Mouse (Mus musculus) hindbrain, embryonic 10.5 days (tissue): Measurements from ENCODE around the gene Prx. TPM values are rescaled to one million over a fixed set of nuclear protein-coding genes. Genes with fewer than 3 reads are reported as not detected.
"Not testable (repeated sequence)": the region's sequence is repeated elsewhere in the genome, so short reads cannot be mapped to it uniquely, and the experiment has no call there.

Experiments used
- DNase-seq: peaks from one replicate; pipeline ENCODE4 v3.0.0-alpha.2; 2017; ENCODE audit warnings: low spot score
- H3K27ac ChIP-seq: fragments of 300-500 bp; sonication (generic); 2 replicates; pipeline ENCODE4 v1.5.1; 2016; ENCODE audit warnings: mild to moderate bottlenecking, moderate library complexity
- H3K27me3 ChIP-seq: fragments of 300-500 bp; sonication (generic); 2 replicates; pipeline ENCODE4 v1.6.1; 2016; ENCODE audit warnings: mild to moderate bottlenecking; ENCODE audit not compliant: poor library complexity, insufficient read depth, severe bottlenecking
- H3K36me3 ChIP-seq: fragments of 300-500 bp; sonication (generic); 2 replicates; pipeline ENCODE4 v1.6.1; 2016; ENCODE audit warnings: mild to moderate bottlenecking, moderate library complexity
- H3K4me1 ChIP-seq: fragments of 300-500 bp; sonication (generic); replicated peaks from 2 replicates; pipeline ENCODE4 v1.6.1; 2016; ENCODE audit warnings: mild to moderate bottlenecking
- H3K4me3 ChIP-seq: fragments of 300-500 bp; sonication (generic); 2 replicates; pipeline ENCODE4 v1.5.1; 2016; ENCODE audit warnings: mild to moderate bottlenecking, moderate library complexity
- H3K9me3 ChIP-seq: fragments of 300-500 bp; sonication (generic); 2 replicates; pipeline ENCODE4 v1.6.1; 2016; ENCODE audit warnings: mild to moderate bottlenecking, moderate library complexity
- WGBS: fragments of 180-500 bp; shearing (Covaris S2); methylation state at CpG from one replicate; pipeline ENCODE4 v1.1.7; 2016; 5-methylcytosine and 5-hydroxymethylcytosine counted together
- polyA plus RNA-seq: library from polyadenylated mRNA; unstranded; fragments of >200 nt; fragmentation: Nextera tagmentation; extraction: Ambion mirVana; gene quantifications from 2 replicates; pipeline ENCODE4 v1.2.1, GENCODE M21; 2016

Prx gene
- polyA plus RNA-seq, 1 experiment from 2014 or later, result 3.4 TPM

DNA sequence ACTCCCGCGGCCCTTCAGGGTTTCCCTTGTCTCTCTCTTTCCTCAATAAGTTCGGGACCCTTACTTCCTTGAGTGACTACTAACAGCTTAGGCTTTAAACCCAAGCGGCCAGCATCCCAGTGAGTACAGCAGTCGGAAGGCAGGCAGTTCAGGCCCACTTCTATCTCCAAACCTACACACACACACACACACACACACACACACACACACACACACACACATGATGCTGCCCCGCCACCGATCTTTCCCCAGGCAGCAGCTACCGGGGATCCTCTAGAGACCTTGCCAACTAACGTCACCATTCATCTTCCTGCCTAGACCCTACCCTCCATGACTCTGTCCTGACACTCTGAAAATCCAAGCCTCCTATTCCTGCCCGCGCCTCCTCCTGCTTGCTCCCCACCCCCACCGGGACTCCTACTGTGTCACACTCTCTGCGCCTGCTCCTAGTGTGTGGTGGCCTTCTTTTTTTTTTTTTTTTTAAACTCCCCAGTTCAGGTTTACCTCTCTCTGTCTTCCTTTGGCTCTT lies 11.3 kb upstream of the Prx start:
- peak overlapping the region; percentile 62 for H3K4me3 ChIP-seq
- peaks cover 8% of the 10 kb centered on the region for H3K36me3 ChIP-seq
- H3K27ac ChIP-seq, result peak overlapping the region; percentile 96
- WGBS, result 1% methylated on average over 13 of the region's 13 CpGs
- H3K9me3 ChIP-seq, result no peaks in the 10 kb centered on the region
- H3K4me1 ChIP-seq, result peaks cover 45% of the 10 kb centered on the region
- peaks cover 24% of the 10 kb centered on the region for H3K27me3 ChIP-seq
- no peak for DNase-seq

GRCm38 (mm10) chr7:27489270-27489869 lies 9.8 kb upstream of the Prx start:
- Histone ChIP-seq H3K27ac (peak overlapping the region; percentile 93; the same call in 1 of the 2 replicates), H3K27me3 (peaks cover 24% of the 10 kb centered on the region), H3K4me3 (0 out of 2 replicates have a peak overlapping the region, but pooled peaks have one; percentile 57), H3K9me3 (no peaks in the 10 kb centered on the region), H3K4me1 (peaks cover 45% of the 10 kb centered on the region), H3K36me3 (peaks cover 8% of the 10 kb centered on the region)
- DNase-seq, result no peak
- WGBS, result 88% methylated on average over 25 of the region's 25 CpGs

DNA sequence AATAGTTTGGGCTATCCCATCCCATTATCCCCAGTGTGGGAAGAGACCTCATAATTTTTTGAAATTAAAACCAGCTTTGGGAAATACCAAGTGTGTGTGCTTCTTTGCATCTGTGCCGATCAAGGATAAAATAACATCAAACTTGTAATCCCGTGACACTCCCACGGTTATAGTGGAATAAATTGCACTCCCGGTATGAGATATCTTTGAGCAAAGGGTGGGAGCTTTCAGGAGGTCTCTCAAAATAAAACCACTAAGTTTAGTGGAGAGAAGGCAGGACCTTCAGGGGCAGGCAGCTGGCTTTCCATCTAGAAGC lies 8.9 kb upstream of the Prx start:
- H3K9me3 ChIP-seq, result no peaks in the 10 kb centered on the region
- 47% methylated on average over 4 of the region's 4 CpGs for WGBS
- H3K27ac ChIP-seq, result peak overlapping the region; percentile 93
- DNase-seq, result no peak
- peaks cover 8% of the 10 kb centered on the region for H3K36me3 ChIP-seq
- H3K27me3 ChIP-seq, result peaks cover 23% of the 10 kb centered on the region
- H3K4me1 ChIP-seq, result peaks cover 45% of the 10 kb centered on the region
- H3K4me3 ChIP-seq, result peak overlapping the region; percentile 57

DNA sequence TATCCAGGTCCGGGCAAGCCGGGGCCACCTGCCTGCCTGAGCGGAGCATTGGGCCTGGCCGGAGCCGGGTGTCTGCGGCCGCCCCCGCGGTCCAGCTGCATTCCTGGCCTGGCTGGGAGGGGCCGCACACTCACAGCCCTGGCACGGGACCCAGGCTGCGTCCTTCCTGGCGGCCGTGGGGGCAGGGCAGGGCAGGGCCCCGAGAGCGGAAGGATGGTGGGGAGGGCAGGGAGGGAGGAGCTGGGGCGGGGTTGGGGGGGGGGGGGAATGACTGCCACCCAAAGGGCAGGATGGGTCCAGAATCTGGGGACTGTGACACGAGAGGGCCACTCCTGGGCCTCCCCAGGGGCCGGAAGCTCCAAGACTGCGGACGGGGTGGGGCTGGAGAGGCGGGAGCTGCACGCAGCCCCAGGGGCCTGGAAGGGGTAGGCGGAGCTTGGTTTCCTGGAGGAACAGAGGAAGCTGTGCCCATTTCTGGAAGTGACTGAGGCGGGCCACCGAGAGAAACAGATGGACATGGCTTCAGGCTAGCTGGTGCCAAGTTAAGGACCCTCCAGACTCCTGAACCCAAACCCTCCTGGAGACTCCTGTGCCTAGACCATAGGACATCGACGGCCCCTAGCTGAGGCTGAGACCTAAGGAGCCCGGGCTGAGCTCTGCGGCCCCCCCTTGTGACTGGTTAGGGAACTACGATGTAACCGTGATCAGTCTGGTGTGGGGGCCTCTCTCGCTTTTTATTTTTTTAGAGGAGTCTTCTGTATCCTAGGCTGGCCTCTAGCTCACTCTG lies 8.4 kb upstream of the Prx start:
- H3K4me1 ChIP-seq, result peaks cover 45% of the 10 kb centered on the region
- DNase-seq, result peak; percentile 84
- peaks cover 18% of the 10 kb centered on the region for H3K27me3 ChIP-seq
- no peaks in the 10 kb centered on the region for H3K9me3 ChIP-seq
- H3K4me3 ChIP-seq, result peak overlapping the region; percentile 57
- under 1% methylated on average over 33 of the region's 33 CpGs for WGBS
- H3K36me3 ChIP-seq, result peaks cover 8% of the 10 kb centered on the region
- H3K27ac ChIP-seq, result peak overlapping the region; percentile 93

GRCm38 (mm10) chr7:27491856-27492255 lies 7.3 kb upstream of the Prx start:
- peaks cover 43% of the 10 kb centered on the region for H3K4me1 ChIP-seq
- H3K36me3 ChIP-seq, result peaks cover 8% of the 10 kb centered on the region
- no peak overlapping the region for H3K27ac ChIP-seq
- H3K27me3 ChIP-seq, result peaks cover 18% of the 10 kb centered on the region
- H3K4me3 ChIP-seq, result no peak overlapping the region
- no peaks in the 10 kb centered on the region for H3K9me3 ChIP-seq
- no peak for DNase-seq
- 71% methylated on average over 7 of the region's 7 CpGs for WGBS

- Histone ChIP-seq H3K27ac (no peak overlapping the region), H3K4me1 (peaks cover 40% of the 10 kb centered on the region), H3K9me3 (no peaks in the 10 kb centered on the region), H3K27me3 (peaks cover 18% of the 10 kb centered on the region), H3K36me3 (peaks cover 8% of the 10 kb centered on the region), H3K4me3 (no peak overlapping the region)
- 82% methylated on average over 3 of the region's 3 CpGs for WGBS
- no peak for DNase-seq
These were observed 6.1 kb upstream of the Prx start for GRCm38 (mm10) chr7:27493022-27493421.

- no peak overlapping the region for H3K27ac ChIP-seq
- H3K4me1 ChIP-seq, result peaks cover 36% of the 10 kb centered on the region
- peaks cover 14% of the 10 kb centered on the region for H3K27me3 ChIP-seq
- H3K4me3 ChIP-seq, result no peak overlapping the region
- H3K36me3 ChIP-seq, result peaks cover 8% of the 10 kb centered on the region
- no peak for DNase-seq
- 85% methylated on average over 5 of the region's 5 CpGs for WGBS
- no peaks in the 10 kb centered on the region for H3K9me3 ChIP-seq
These were observed 5.7 kb upstream of the Prx start for GRCm38 (mm10) chr7:27493450-27493849.

DNA sequence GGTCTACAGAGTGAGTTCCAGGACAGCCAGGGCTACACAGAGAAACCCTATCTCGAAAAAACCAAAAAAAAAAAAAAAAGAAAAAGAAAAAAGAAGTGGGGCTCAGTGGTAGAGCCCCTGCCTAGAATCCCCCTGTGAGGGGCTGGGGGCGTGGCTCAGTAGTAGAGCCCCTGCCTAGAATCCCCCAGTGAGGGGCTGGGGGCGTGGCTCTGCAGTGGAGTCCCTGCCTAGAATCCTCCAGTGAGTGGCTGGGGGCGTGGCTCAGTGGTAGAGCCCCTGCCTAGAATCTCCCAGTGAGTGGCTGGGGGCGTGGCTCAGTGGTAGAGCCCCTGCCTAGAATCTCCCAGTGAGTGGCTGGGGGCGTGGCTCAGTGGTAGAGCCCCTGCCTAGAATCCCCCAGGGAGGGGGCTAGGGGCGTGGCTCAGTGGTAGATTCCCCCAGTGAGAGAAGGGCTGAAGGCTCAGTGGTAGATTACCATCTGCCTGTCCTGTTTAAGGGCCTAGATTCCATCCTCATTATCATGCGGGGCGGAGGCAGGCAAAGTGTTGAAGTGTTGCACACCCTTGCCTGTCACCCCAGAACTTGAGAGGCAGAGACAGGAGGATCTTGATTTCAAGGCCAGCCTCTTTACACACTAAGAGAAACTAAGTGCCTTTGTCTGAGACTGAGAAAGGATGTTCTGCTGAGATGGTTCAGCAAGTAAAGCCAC lies 4.3 kb upstream of the Prx start:
- H3K27ac ChIP-seq, H3K36me3 ChIP-seq, DNase-seq, H3K9me3 ChIP-seq, H3K27me3 ChIP-seq, H3K4me3 ChIP-seq: not testable (repeated sequence)
- H3K4me1 ChIP-seq, result peaks cover 36% of the 10 kb centered on the region
- 89% methylated on average over 9 of the region's 9 CpGs for WGBS

GRCm38 (mm10) chr7:27501620-27502019 lies 2.5 kb downstream of the Prx start:
- Histone ChIP-seq H3K9me3 (no peaks in the 10 kb centered on the region), H3K36me3 (no peaks in the 10 kb centered on the region), H3K27ac (peak overlapping the region; percentile 35; the same call in 1 of the 2 replicates), H3K4me3 (no peak overlapping the region), H3K4me1 (peaks cover 18% of the 10 kb centered on the region), H3K27me3 (no peaks in the 10 kb centered on the region)
- 77% methylated on average over 4 of the region's 4 CpGs for WGBS
- no peak for DNase-seq

- no peaks in the 10 kb centered on the region for H3K9me3 ChIP-seq
- peak overlapping the region; percentile 62 for H3K4me3 ChIP-seq
- 53% methylated on average over 9 of the region's 9 CpGs for WGBS
- peak overlapping the region; percentile 97 for H3K27ac ChIP-seq
- H3K4me1 ChIP-seq, result peaks cover 19% of the 10 kb centered on the region
- no peaks in the 10 kb centered on the region for H3K36me3 ChIP-seq
- H3K27me3 ChIP-seq, result no peaks in the 10 kb centered on the region
- DNase-seq, result peak; percentile 40
These were observed 7.7 kb downstream of the Prx start for GRCm38 (mm10) chr7:27506765-27507370.

GRCm38 (mm10) chr7:27507711-27508647 lies 8.9 kb downstream of the Prx start:
- WGBS, result under 1% methylated on average over 54 of the region's 54 CpGs
- peak overlapping the region; percentile 62 for H3K4me3 ChIP-seq
- peak overlapping the region; percentile 97 for H3K27ac ChIP-seq
- H3K4me1 ChIP-seq, result peaks cover 19% of the 10 kb centered on the region
- H3K27me3 ChIP-seq, result no peaks in the 10 kb centered on the region
- H3K36me3 ChIP-seq, result no peaks in the 10 kb centered on the region
- DNase-seq, result peak; percentile 100
- no peaks in the 10 kb centered on the region for H3K9me3 ChIP-seq

GRCm38 (mm10) chr7:27508648-27509005 lies 9.5 kb downstream of the Prx start:
- Histone ChIP-seq H3K36me3 (no peaks in the 10 kb centered on the region), H3K27ac (peak overlapping the region; percentile 97; the same call in 1 of the 2 replicates), H3K4me1 (peaks cover 19% of the 10 kb centered on the region), H3K27me3 (no peaks in the 10 kb centered on the region), H3K4me3 (peak overlapping the region; percentile 62), H3K9me3 (no peaks in the 10 kb centered on the region)
- DNase-seq, result peak; percentile 56
- 24% methylated on average over 6 of the region's 6 CpGs for WGBS
